Mouse (Mus musculus) CD4-positive helper T cell, adult 2 months (primary cell): Measurements from ENCODE around the gene Fgfr2.

Experiments used
- DNase-seq: peaks from one replicate; pipeline ENCODE4 v3.0.0-alpha.2; 2012; ENCODE audit warnings: low read depth, missing footprints, low spot score

Fgfr2 gene

GRCm38 (mm10) chr7:132415866-132416265, 707.3 kb downstream of the Fgfr2 start:
- DNase-seq = no peak

- DNase-seq = no peak
These were observed 710.6 kb downstream of the Fgfr2 start for GRCm38 (mm10) chr7:132412520-132412919.

- no peak for DNase-seq
These were observed 711.4 kb downstream of the Fgfr2 start for GRCm38 (mm10) chr7:132411708-132412107.

- no peak for DNase-seq
These were observed 712.2 kb downstream of the Fgfr2 start for GRCm38 (mm10) chr7:132410958-132411357.

- DNase-seq = no peak
These were observed 713.3 kb downstream of the Fgfr2 start for GRCm38 (mm10) chr7:132409890-132410289.

GRCm38 (mm10) chr7:132402377-132403084, 720.6 kb downstream of the Fgfr2 start:
- peak; percentile 71 for DNase-seq

GRCm38 (mm10) chr7:132398487-132398886, 724.7 kb downstream of the Fgfr2 start:
- no peak for DNase-seq

GRCm38 (mm10) chr7:132396661-132397322, 726.4 kb downstream of the Fgfr2 start:
- DNase-seq = no peak

GRCm38 (mm10) chr7:132393582-132394175, 729.5 kb downstream of the Fgfr2 start:
- DNase-seq = no peak

- DNase-seq = no peak
These were observed 730.1 kb downstream of the Fgfr2 start for GRCm38 (mm10) chr7:132393014-132393406.

- no peak for DNase-seq
These were observed 730.7 kb downstream of the Fgfr2 start for GRCm38 (mm10) chr7:132392233-132393013.

- no peak for DNase-seq
These were observed 733.7 kb downstream of the Fgfr2 start for GRCm38 (mm10) chr7:132389473-132389872.

GRCm38 (mm10) chr7:132387507-132387906, 735.6 kb downstream of the Fgfr2 start:
- no peak for DNase-seq

GRCm38 (mm10) chr7:132386316-132386715, 736.8 kb downstream of the Fgfr2 start:
- DNase-seq = no peak

GRCm38 (mm10) chr7:132385456-132386130, 737.6 kb downstream of the Fgfr2 start:
- no peak for DNase-seq

GRCm38 (mm10) chr7:132384736-132385455, 738.3 kb downstream of the Fgfr2 start:
- DNase-seq = no peak

- no peak for DNase-seq
These were observed 742.4 kb downstream of the Fgfr2 start for GRCm38 (mm10) chr7:132380634-132381336.

GRCm38 (mm10) chr7:132377913-132378312, 745.2 kb downstream of the Fgfr2 start:
- DNase-seq = no peak

GRCm38 (mm10) chr7:132373594-132374378, 749.4 kb downstream of the Fgfr2 start:
- no peak for DNase-seq
